24 mouse cellular contexts compared by ENCODE assay signal in the genomic region with DNA sequence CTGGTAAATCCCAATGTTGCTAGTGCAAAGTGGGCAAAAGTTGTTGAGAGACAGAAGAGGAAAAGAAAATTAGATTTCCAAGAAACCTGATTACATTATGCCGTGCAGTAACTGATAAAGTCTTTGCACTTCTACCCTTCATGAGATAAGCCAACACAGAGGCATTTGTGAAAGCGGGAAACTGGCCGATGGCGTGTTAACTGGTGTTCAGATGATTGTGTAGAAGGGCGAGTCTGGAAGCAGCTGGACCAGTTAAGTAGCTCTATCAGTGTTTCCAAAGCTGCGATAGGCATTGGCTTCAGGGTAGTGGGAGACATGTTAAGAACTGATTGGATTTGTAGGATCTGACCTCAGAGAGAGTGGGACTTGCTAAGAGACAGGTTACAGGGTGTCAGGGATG. TPM values are rescaled to one million over a fixed set of nuclear protein-coding genes. Genes with fewer than 3 reads are reported as not detected.
DNase-seq lines count a peak whose midpoint lies in the region; ATAC-seq and TF ChIP-seq lines count a peak whose summit lies in the region.
"Had no signal": no experiment of that assay in that cellular context is flagged by ENCODE, and none has a peak within 500 bp of the region (broad histone marks: within the 10 kb centered on the region; RNA-seq: fewer than 3 reads in every experiment).

No protein-coding gene starts in this region.

- H3K4me3 ChIP-seq in intestine, embryonic 15.5 days (replicated peaks) = no peak overlapping the region
- H3K4me3 ChIP-seq in intestine, postnatal 0 days (ENCODE audit: low read depth, low read length) = no peak overlapping the region
- no peak overlapping the region for H3K4me3 ChIP-seq in intestine, embryonic 16.5 days (ENCODE audit: low read length)
- H3K4me3 ChIP-seq in stomach, postnatal 0 days (ENCODE audit: low read depth, low read length) = no peak overlapping the region
- H3K4me3 ChIP-seq in lung, adult 2 months (replicated peaks; ENCODE audit: extremely low read depth, low read depth, low read length) = no peak overlapping the region

- no peak overlapping the region for H3K27ac ChIP-seq in intestine, embryonic 15.5 days
- H3K27ac ChIP-seq in intestine, postnatal 0 days (ENCODE audit: low read depth, low read length) = no peak overlapping the region
- H3K27ac ChIP-seq in intestine, embryonic 16.5 days (ENCODE audit: low read length) = no peak overlapping the region
- H3K27ac ChIP-seq in stomach, postnatal 0 days (replicated peaks) = no peak overlapping the region

- WGBS in intestine, embryonic 15.5 days = 59% methylated on average over 6 of the region's 6 CpGs
- WGBS in intestine, postnatal 0 days = 49% methylated on average over 6 of the region's 6 CpGs
- 59% methylated on average over 6 of the region's 6 CpGs for WGBS in intestine, embryonic 16.5 days
- WGBS in stomach, postnatal 0 days = 58% methylated on average over 6 of the region's 6 CpGs
- 58% methylated on average over 6 of the region's 6 CpGs for WGBS in lung, adult 2 months

- H3K27me3 ChIP-seq in intestine, embryonic 15.5 days (replicated peaks) = no peaks in the 10 kb centered on the region
- H3K27me3 ChIP-seq in intestine, postnatal 0 days (replicated peaks; ENCODE audit: control insufficient read depth, insufficient read depth, low read length) = no peaks in the 10 kb centered on the region
- H3K27me3 ChIP-seq in intestine, embryonic 16.5 days (replicated peaks; ENCODE audit: control insufficient read depth, insufficient read depth, low read length) = no peaks in the 10 kb centered on the region
- H3K27me3 ChIP-seq in stomach, postnatal 0 days (ENCODE audit: control insufficient read depth, insufficient read depth, low read length) = no peaks in the 10 kb centered on the region
- H3K27me3 ChIP-seq: CH12.LX had no signal

- H3K4me1 ChIP-seq in intestine, embryonic 15.5 days (replicated peaks) = no peaks in the 10 kb centered on the region
- no peaks in the 10 kb centered on the region for H3K4me1 ChIP-seq in intestine, postnatal 0 days (replicated peaks; ENCODE audit: control insufficient read depth, insufficient read depth, low read length)
- H3K4me1 ChIP-seq in intestine, embryonic 16.5 days (ENCODE audit: control insufficient read depth, insufficient read depth, low read length) = no peaks in the 10 kb centered on the region
- H3K4me1 ChIP-seq in stomach, postnatal 0 days (replicated peaks; ENCODE audit: control insufficient read depth, insufficient read depth) = no peaks in the 10 kb centered on the region
- no peaks in the 10 kb centered on the region for H3K4me1 ChIP-seq in lung, adult 2 months (ENCODE audit: control insufficient read depth, insufficient read depth, low read length)

- TF ChIP-seq POLR2A in lung, adult 2 months (IDR thresholded peaks at IDR 0.05; ENCODE audit: borderline replicate concordance, extremely low read depth, low read depth, low read length) = no peak

- no peaks in the 10 kb centered on the region for H3K36me3 ChIP-seq in intestine, embryonic 15.5 days
- no peaks in the 10 kb centered on the region for H3K36me3 ChIP-seq in intestine, postnatal 0 days (ENCODE audit: control insufficient read depth, insufficient read depth)
- no peaks in the 10 kb centered on the region for H3K36me3 ChIP-seq in intestine, embryonic 16.5 days (ENCODE audit: control insufficient read depth, insufficient read depth, low read length)
- H3K36me3 ChIP-seq in stomach, postnatal 0 days (ENCODE audit: control insufficient read depth, insufficient read depth, low read length) = no peaks in the 10 kb centered on the region
- H3K36me3 ChIP-seq: G1E had no signal

- H3K9me3 ChIP-seq in intestine, embryonic 15.5 days = no peaks in the 10 kb centered on the region
- H3K9me3 ChIP-seq in intestine, postnatal 0 days (ENCODE audit: control insufficient read depth) = no peaks in the 10 kb centered on the region
- H3K9me3 ChIP-seq in intestine, embryonic 16.5 days (ENCODE audit: control insufficient read depth, low read length) = no peaks in the 10 kb centered on the region
- H3K9me3 ChIP-seq in stomach, postnatal 0 days (ENCODE audit: control insufficient read depth, low read length) = no peaks in the 10 kb centered on the region
- H3K9me3 ChIP-seq: G1E had no signal

- H3K9ac ChIP-seq in intestine, embryonic 15.5 days = no peak overlapping the region
- H3K9ac ChIP-seq in intestine, postnatal 0 days (ENCODE audit: low read depth, low read length) = no peak overlapping the region
- H3K9ac ChIP-seq in intestine, embryonic 16.5 days (ENCODE audit: low read depth, low read length) = no peak overlapping the region
- H3K9ac ChIP-seq in stomach, postnatal 0 days (ENCODE audit: low read length) = no peak overlapping the region

- ATAC-seq in intestine, embryonic 15.5 days = peak; percentile 64
- ATAC-seq in intestine, postnatal 0 days = no peak
- peak; percentile 74 for ATAC-seq in intestine, embryonic 16.5 days
- ATAC-seq in stomach, postnatal 0 days (ENCODE audit: low FRiP score, low TSS enrichment) = no peak
- ATAC-seq: activated CD4-positive, CD25-positive, alpha-beta regulatory T cell, adult 4 months; CD4-positive, CD25-positive, alpha-beta regulatory T cell, adult 4 months; Patski had no signal

- peak; percentile 39 for DNase-seq in heart, adult 11 months
- DNase-seq in heart, postnatal 4 days = no peak
- peak; percentile 20 for DNase-seq in stomach, postnatal 0 days (ENCODE audit: low spot score)
- no peak for DNase-seq in embryo, embryonic 9.5 days (ENCODE audit: extremely low spot score)
- DNase-seq in lung, adult 2 months = no peak
- DNase-seq: adrenal gland, adult 2 months; adrenal gland, adult 8-10 months; adrenal gland, postnatal 10 days; adrenal gland, postnatal 14 days; adrenal gland, postnatal 25 days; adrenal gland, postnatal 36 days; B cell, adult 2 months; cerebellum, adult 11 months; cerebellum, adult 11-12 months had no signal

- no peak overlapping the region for H3K4me2 ChIP-seq in intestine, embryonic 15.5 days (replicated peaks)
- H3K4me2 ChIP-seq in intestine, postnatal 0 days (replicated peaks; ENCODE audit: low read depth) = no peak overlapping the region
- no peak overlapping the region for H3K4me2 ChIP-seq in intestine, embryonic 16.5 days (ENCODE audit: low read depth, low read length)
- no peak overlapping the region for H3K4me2 ChIP-seq in stomach, postnatal 0 days (replicated peaks; ENCODE audit: low read depth)

- TF ChIP-seq CTCF in intestine, postnatal 0 days (IDR thresholded peaks at IDR 0.05; ENCODE audit: low read depth) = no peak
- TF ChIP-seq CTCF in stomach, postnatal 0 days (IDR thresholded peaks at IDR 0.05; ENCODE audit: low read depth) = no peak
- TF ChIP-seq CTCF in lung, adult 2 months (IDR thresholded peaks at IDR 0.05; ENCODE audit: insufficient read depth, low read length) = no peak

- TF ChIP-seq EP300 in stomach, postnatal 0 days (optimal IDR thresholded peaks at IDR 0.05) = no peak

RNA-seq across cellular contexts. Expression of gene Fam83b, which starts 17.0 kb away (rescaled TPM):
- total RNA-seq in heart, postnatal 4 days (2021) = under 1 TPM; 0.38 to 0.61 TPM
- polyA plus RNA-seq in intestine, embryonic 15.5 days (2015; fragmentation: Nextera tagmentation; extraction: Ambion mirVana) = 11.6 and 13.4 TPM in 2 replicates
- 4.9 and 5.3 TPM in 2 replicates for polyA plus RNA-seq in intestine, postnatal 0 days (2015; fragmentation: Nextera tagmentation; extraction: Ambion mirVana)
- 11.2 and 13.1 TPM in 2 replicates for polyA plus RNA-seq in intestine, embryonic 16.5 days (2015; fragmentation: Nextera tagmentation; extraction: Ambion mirVana)
- 4.7 and 5.3 TPM in 2 replicates for polyA plus RNA-seq in stomach, postnatal 0 days (2015; fragmentation: Nextera tagmentation; extraction: Ambion mirVana)
- polyA plus RNA-seq in lung, adult 2 months (2012; rRNA removed) = 0.28 and 0.83 TPM in 2 replicates
- total RNA-seq: MEL had no signal
- polyA plus RNA-seq: activated CD4-positive, CD25-positive, alpha-beta regulatory T cell, adult 4 months; adrenal gland, adult 2 months; C2C12; CD4-positive, CD25-positive, alpha-beta regulatory T cell, adult 4 months; G1E; Patski had no signal

Comparison
In these comparisons a context has a peak if more than half of its experiments do, and no peak if none do; other contexts are left out.
1. DNase-seq: peak in heart, adult 11 months (single experiment) and stomach, postnatal 0 days (single experiment); none in heart, postnatal 4 days (single experiment), embryo, embryonic 9.5 days (single experiment) and lung, adult 2 months (single experiment).
2. ATAC-seq: peak in intestine, embryonic 15.5 days (single experiment) and intestine, embryonic 16.5 days (single experiment); none in intestine, postnatal 0 days (single experiment) and stomach, postnatal 0 days (single experiment).